Mouse (Mus musculus) olfactory bulb, adult 2 months (tissue): ENCODE results near the gene Tirap.

Source experiments
- CTCF ChIP-seq: fragments of 200-500 bp; IDR thresholded peaks from 2 replicates; pipeline ENCODE4 v1.5.1; 2012; ENCODE audit warnings: low read depth, mild to moderate bottlenecking, low read length, moderate library complexity; ENCODE audit not compliant: insufficient read depth
- POLR2A ChIP-seq: fragments of 200-500 bp; IDR thresholded peaks from 2 replicates; pipeline ENCODE4 v1.6.1; 2012; ENCODE audit warnings: mild to moderate bottlenecking, low read depth, low read length, moderate library complexity; ENCODE audit not compliant: insufficient read depth

DNA sequence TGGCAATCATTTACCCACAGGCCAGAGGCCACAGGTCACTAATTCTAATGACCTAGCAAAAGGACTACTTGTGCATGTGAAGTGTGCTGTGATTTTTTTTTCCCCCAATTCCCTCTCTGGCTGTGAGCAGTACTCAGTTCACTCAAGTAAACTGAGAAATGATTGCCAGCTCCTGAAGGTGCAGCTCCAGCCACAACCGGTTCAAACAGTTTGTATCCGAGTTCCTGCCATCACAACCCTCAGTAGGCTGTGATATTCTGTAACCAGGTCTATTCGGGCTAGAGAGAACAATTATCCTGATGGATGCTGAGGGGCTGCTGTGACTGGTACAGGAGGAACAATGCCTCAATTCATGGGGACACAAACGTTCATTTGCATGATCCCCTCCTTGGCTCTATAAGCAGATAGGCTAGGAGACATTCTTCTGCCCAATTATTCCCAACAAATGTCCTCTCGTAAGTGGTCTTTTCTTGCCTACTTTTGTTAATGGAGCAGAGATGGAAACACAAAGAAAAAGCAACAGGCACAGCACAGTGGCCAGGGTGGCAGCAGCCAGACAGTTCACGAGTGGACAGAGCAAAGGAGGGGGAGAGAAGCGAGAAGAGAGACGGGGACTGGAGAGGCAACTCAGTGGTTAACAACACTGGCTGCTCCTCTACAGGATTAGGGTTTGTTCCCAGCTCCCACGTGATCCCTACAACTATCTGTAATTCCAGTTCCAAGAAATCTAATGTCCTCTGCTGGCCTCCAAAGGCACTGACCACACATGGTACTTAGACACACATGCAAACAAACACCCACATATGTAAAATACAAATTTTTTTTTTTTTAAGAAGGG lies 33.1 kb downstream of the Tirap start:
- TF ChIP-seq POLR2A (no peak), CTCF (no peak)
